Mouse (Mus musculus): ENCODE results near the gene Tmem245. TPM values are rescaled to one million over a fixed set of nuclear protein-coding genes. Genes with fewer than 3 reads are reported as not detected.

Tmem245 gene
- polyA plus RNA-seq, 1 experiment from 2014 or later = 2.8 TPM

DNA sequence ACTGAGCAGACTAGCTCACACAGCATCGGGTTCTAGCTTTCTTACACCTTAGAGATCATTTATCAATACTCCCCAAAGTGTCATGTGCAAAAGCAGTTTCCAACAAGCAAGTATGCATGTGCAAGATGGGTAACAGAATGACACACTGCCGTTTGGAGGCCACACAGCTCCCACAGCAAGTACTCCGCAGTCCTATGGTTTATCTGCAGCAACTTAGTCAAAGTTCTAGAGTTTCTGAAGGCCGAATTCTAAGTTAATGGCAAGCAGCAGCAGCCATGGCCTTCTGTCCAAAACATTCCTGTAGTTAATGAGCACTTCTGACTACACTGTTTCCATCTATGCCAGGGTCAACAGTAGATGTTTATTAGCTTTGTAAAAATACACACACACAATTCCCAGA lies 20.3 kb downstream of the Tmem245 start:
- 71% methylated on average over 4 of the region's 4 CpGs for WGBS (ENCODE audit: insufficient replicate concordance)
- DNase-seq = no peak
- peaks cover 4% of the 10 kb centered on the region; the same call in 1 of the 2 replicates for H3K4me1 ChIP-seq (replicated peaks)

DNA sequence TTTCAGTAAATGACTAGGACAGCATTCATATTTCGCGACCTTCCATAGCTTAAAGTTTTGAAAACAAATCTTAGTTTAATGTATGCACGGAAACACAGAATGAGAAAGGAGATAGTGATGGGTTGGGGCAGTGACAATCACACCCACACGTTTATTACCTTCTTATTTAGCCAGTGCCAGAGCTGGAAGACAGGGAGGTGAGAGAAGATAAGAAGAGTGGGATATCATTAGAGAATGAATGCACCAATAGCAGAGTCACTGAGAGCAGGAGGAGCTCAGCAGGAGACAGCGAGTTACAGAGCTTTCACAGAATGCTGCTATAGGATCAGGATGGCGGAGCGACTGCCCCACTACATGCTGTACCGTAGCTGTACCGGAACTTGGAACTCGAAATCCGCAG lies 25.0 kb downstream of the Tmem245 start:
- H3K9ac ChIP-seq = no peak overlapping the region
- WGBS (ENCODE audit: insufficient replicate concordance) = 73% methylated on average over 11 of the region's 11 CpGs
- no peak overlapping the region for H3K4me2 ChIP-seq
- peak; percentile 62 for ATAC-seq (ENCODE audit: low read depth)
- H3K9me3 ChIP-seq (replicated peaks) = no peaks in the 10 kb centered on the region
- peaks cover 4% of the 10 kb centered on the region; the same call in 1 of the 2 replicates for H3K4me1 ChIP-seq (replicated peaks)
- H3K27me3 ChIP-seq = no peaks in the 10 kb centered on the region
- DNase-seq = no peak
- peaks cover 49% of the 10 kb centered on the region for H3K36me3 ChIP-seq
- no peak overlapping the region for H3K4me3 ChIP-seq (replicated peaks)
- no peak overlapping the region for H3K27ac ChIP-seq

More for the DNA sequence above, 20.3 kb downstream of the Tmem245 start:
- Histone ChIP-seq H3K36me3 (peaks cover 55% of the 10 kb centered on the region), H3K27me3 (no peaks in the 10 kb centered on the region), H3K4me2 (no peak overlapping the region), H3K9ac (no peak overlapping the region), H3K4me3 (replicated peaks) (no peak overlapping the region), H3K9me3 (replicated peaks) (no peaks in the 10 kb centered on the region), H3K27ac (no peak overlapping the region)
- no peak for ATAC-seq (ENCODE audit: low read depth)

DNA sequence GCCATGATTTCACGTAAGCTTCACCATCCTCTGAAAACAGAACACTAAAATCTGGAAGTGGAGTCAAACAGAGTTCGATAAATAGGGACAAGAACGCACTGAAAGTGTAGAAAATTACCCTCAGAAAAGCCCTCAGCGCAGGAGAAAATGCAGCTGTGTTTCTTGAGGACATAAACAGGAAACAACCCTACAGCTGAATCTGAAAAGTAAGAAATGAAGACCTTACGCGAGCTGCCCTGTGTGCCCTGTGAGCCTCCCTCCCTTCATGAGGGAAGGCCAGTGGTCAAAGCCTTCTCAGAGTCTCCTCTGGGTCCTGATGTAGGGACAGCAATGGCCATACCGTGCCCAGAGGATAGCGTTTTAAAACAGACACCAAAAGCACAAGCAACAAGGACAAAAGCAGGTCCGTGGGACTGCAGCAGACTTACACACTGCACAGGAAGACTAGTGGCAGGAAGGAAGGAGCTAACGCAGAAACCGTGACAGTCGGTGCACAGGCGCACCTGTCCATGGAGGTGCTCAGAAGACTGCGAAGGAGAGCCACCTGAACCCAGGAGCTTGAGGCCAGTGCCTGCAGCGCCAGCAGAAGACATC lies 31.4 kb downstream of the Tmem245 start:
- no peaks in the 10 kb centered on the region for H3K9me3 ChIP-seq (replicated peaks)
- DNase-seq = no peak
- WGBS (ENCODE audit: insufficient replicate concordance) = 82% methylated on average over 15 of the region's 15 CpGs
- no peak overlapping the region for H3K27ac ChIP-seq
- no peaks in the 10 kb centered on the region for H3K4me1 ChIP-seq (replicated peaks)
- no peak overlapping the region for H3K4me3 ChIP-seq (replicated peaks)
- no peaks in the 10 kb centered on the region for H3K27me3 ChIP-seq
- H3K9ac ChIP-seq = no peak overlapping the region
- H3K4me2 ChIP-seq = no peak overlapping the region
- no peak for ATAC-seq (ENCODE audit: low read depth)
- peaks cover 51% of the 10 kb centered on the region for H3K36me3 ChIP-seq

DNA sequence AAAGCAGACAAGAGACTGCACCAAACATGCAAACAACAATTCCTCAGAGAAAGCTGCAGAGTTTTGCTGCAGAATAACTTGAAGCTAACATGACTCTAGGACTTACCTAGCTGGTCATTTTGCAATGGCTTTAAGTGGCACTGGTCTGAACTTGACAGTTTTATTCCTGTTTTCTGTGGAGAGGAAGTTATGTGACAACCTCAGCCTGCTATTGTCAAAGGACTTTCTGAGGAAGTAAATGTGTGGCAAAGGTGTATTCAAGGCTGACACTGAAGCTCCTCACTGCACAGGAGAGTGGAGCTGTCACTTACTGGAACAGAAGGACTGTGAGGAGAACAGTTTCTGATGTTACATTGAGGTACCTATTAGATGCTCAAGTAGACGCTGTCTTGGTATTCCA lies 32.5 kb downstream of the Tmem245 start:
- Histone ChIP-seq H3K4me2 (no peak overlapping the region), H3K4me1 (replicated peaks) (no peaks in the 10 kb centered on the region), H3K36me3 (peaks cover 62% of the 10 kb centered on the region), H3K27ac (no peak overlapping the region), H3K4me3 (replicated peaks) (no peak overlapping the region), H3K27me3 (no peaks in the 10 kb centered on the region), H3K9ac (no peak overlapping the region), H3K9me3 (replicated peaks) (no peaks in the 10 kb centered on the region)
- 65% methylated on average over 1 of the region's 1 CpGs for WGBS (ENCODE audit: insufficient replicate concordance)
- DNase-seq = no peak
- ATAC-seq (ENCODE audit: low read depth) = no peak

DNA sequence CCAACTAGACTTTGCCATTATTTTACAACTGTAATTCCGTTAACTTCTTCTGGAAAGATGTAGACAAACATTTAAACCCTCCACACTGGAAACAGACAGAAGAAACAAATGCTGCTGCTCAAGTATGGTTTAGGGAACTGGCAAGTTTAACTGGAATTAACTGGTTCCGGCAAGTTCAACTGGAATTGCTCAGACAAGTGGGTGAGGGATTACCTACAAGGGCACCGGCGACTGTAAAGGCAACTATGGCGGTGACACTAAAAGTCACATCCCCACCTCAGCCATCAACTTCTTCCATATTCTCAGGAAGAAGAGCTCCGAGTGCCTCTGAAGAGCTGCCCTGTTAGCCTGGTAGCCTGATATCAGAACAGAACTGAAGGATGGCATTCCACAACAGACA lies 32.9 kb downstream of the Tmem245 start:
- Histone ChIP-seq H3K27me3 (no peaks in the 10 kb centered on the region), H3K36me3 (peaks cover 62% of the 10 kb centered on the region), H3K9ac (no peak overlapping the region), H3K4me3 (replicated peaks) (no peak overlapping the region), H3K4me2 (no peak overlapping the region), H3K27ac (no peak overlapping the region), H3K9me3 (replicated peaks) (no peaks in the 10 kb centered on the region), H3K4me1 (replicated peaks) (no peaks in the 10 kb centered on the region)
- DNase-seq (no peak), ATAC-seq (ENCODE audit: low read depth) (no peak)
- WGBS (ENCODE audit: insufficient replicate concordance) = 81% methylated on average over 6 of the region's 6 CpGs

DNA sequence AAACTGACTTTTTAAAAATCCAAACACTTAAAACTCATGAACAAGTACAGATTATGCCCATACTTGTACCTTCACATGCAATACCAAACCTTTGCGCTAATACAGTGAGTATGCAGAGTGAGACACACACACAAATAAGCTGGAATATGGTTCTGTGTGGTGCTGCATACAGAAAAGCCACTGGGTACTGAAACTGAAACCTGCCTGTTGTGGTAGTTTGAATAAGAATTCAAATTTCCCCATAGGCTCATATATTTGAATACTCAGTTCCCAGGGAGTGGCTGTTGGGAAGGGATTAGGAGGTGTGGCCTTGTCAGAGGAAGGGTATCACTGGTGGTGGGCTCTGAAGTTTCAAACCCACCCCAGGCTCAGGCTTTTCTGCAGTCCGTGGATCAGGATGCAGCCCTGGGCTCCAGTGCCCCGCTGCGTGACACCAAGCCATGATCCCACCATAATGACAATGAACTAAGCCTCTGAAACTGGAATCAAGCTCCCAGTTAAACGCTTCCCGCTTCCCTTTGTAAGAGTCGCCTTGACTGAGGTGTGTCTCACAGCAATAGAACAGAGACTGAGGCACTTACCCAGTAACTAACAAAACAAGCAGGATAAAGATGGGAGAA lies 34.7 kb downstream of the Tmem245 start:
- H3K4me2 ChIP-seq = no peak overlapping the region
- H3K9me3 ChIP-seq (replicated peaks) = no peaks in the 10 kb centered on the region
- no peaks in the 10 kb centered on the region for H3K27me3 ChIP-seq
- ATAC-seq (ENCODE audit: low read depth) (no peak), DNase-seq (no peak)
- WGBS (ENCODE audit: insufficient replicate concordance) = 83% methylated on average over 7 of the region's 7 CpGs
- H3K4me3 ChIP-seq (replicated peaks) = no peak overlapping the region
- H3K4me1 ChIP-seq (replicated peaks) = no peaks in the 10 kb centered on the region
- H3K36me3 ChIP-seq = peaks cover 60% of the 10 kb centered on the region
- H3K27ac ChIP-seq = no peak overlapping the region
- no peak overlapping the region for H3K9ac ChIP-seq

DNA sequence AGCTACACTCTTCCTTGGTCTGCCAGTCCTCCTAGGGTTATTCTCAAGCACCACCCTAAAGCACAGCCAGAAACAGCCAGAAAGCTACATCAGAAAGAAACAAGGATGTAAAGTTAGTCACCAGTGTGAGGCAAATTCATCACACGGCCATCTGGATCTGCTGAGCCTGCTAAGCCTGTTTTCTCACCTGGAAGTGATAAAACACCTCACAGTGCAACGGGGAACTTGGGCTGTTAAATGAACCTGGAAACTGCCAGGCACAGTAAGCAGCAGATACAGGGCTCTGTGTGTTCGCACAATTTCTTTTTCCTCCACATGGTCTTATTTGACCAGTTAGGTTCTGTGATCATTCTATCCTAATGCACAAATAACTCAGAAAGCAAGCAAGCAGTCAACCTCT lies 37.7 kb downstream of the Tmem245 start:
- Histone ChIP-seq H3K4me1 (replicated peaks) (0 out of 2 replicates have a peak, but pooled peaks cover 2% of the 10 kb centered on the region), H3K27ac (no peak overlapping the region), H3K4me2 (no peak overlapping the region), H3K9ac (no peak overlapping the region), H3K36me3 (peaks cover 56% of the 10 kb centered on the region), H3K4me3 (replicated peaks) (no peak overlapping the region), H3K9me3 (replicated peaks) (no peaks in the 10 kb centered on the region), H3K27me3 (no peaks in the 10 kb centered on the region)
- WGBS (ENCODE audit: insufficient replicate concordance) = 73% methylated on average over 3 of the region's 3 CpGs
- DNase-seq (no peak), ATAC-seq (ENCODE audit: low read depth) (no peak)

DNA sequence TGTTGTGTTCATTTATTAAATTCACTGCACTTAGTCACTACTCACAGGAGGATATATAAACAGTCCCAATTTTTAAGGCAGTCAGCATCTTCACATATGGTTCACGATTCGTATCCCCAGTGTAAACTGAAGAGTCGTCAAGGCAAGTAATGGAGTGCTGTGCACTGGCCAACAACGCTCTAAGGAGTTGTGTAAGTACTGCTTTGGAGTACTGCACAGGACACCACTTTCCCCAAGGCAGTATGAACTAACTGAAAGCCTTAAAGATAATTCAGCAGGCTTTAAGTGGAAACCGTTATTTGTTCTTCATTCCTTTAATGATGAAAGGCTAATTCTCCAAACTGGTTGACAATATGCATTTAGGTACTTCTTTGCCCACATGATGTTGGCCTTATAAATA lies 39.6 kb downstream of the Tmem245 start:
- DNase-seq (no peak), ATAC-seq (ENCODE audit: low read depth) (no peak)
- Histone ChIP-seq H3K27me3 (no peaks in the 10 kb centered on the region), H3K27ac (no peak overlapping the region), H3K4me1 (replicated peaks) (0 out of 2 replicates have a peak, but pooled peaks cover 2% of the 10 kb centered on the region), H3K9me3 (replicated peaks) (no peaks in the 10 kb centered on the region), H3K36me3 (peaks cover 59% of the 10 kb centered on the region), H3K4me2 (no peak overlapping the region), H3K4me3 (replicated peaks) (no peak overlapping the region), H3K9ac (no peak overlapping the region)
- WGBS (ENCODE audit: insufficient replicate concordance) = 84% methylated on average over 5 of the region's 5 CpGs

DNA sequence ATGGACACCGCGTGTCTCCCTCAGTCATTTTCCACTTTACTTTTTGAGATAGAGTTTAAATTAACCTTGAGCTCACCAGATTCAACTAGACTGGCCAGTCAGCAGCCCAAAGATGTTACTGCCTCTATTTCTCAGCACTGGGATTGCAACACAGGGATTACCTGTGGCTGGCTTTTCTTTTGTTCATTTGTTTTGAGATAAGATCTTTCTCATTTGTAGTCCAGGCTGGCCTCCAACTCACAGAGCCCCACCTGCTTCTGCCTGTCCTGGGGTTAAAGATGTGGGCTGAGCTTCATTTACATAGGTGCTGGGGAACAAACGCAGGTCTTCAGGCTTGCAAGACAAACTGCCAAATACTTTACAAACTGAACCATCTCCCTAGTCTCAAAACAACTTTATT lies 40.3 kb downstream of the Tmem245 start:
- ATAC-seq (ENCODE audit: low read depth) (no peak), DNase-seq (no peak)
- 90% methylated on average over 3 of the region's 3 CpGs for WGBS (ENCODE audit: insufficient replicate concordance)
- H3K4me1 ChIP-seq (replicated peaks) = 0 out of 2 replicates have a peak, but pooled peaks cover 2% of the 10 kb centered on the region
- H3K4me3 ChIP-seq (replicated peaks) = no peak overlapping the region
- no peaks in the 10 kb centered on the region for H3K27me3 ChIP-seq
- peaks cover 62% of the 10 kb centered on the region for H3K36me3 ChIP-seq
- no peak overlapping the region for H3K9ac ChIP-seq
- no peak overlapping the region for H3K4me2 ChIP-seq
- H3K9me3 ChIP-seq (replicated peaks) = no peaks in the 10 kb centered on the region
- H3K27ac ChIP-seq = no peak overlapping the region

DNA sequence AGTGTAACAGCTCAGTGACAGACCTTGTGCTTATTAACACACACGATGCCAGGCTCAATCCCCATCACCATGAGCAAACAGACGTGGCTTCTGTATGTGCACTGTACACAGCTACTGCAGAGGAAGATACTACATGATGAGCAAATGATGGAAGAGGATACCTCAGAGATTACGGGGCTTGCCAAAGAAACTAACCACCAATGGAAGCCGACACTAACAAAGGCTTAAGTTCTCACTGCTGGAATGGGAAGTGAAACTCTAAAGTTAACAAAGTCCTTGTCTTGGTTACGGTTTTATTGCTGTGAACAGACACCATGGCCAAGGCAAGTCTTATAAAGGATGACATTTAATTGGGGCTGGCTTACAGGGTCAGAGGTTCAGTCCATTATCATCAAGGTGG lies 41.7 kb downstream of the Tmem245 start:
- Histone ChIP-seq H3K36me3 (peaks cover 58% of the 10 kb centered on the region), H3K27me3 (no peaks in the 10 kb centered on the region), H3K27ac (no peak overlapping the region), H3K4me2 (no peak overlapping the region), H3K4me1 (replicated peaks) (0 out of 2 replicates have a peak, but pooled peaks cover 2% of the 10 kb centered on the region), H3K9ac (no peak overlapping the region), H3K4me3 (replicated peaks) (no peak overlapping the region), H3K9me3 (replicated peaks) (no peaks in the 10 kb centered on the region)
- ATAC-seq (ENCODE audit: low read depth) = no peak
- WGBS (ENCODE audit: insufficient replicate concordance) = 81% methylated on average over 5 of the region's 5 CpGs
- DNase-seq = no peak

DNA sequence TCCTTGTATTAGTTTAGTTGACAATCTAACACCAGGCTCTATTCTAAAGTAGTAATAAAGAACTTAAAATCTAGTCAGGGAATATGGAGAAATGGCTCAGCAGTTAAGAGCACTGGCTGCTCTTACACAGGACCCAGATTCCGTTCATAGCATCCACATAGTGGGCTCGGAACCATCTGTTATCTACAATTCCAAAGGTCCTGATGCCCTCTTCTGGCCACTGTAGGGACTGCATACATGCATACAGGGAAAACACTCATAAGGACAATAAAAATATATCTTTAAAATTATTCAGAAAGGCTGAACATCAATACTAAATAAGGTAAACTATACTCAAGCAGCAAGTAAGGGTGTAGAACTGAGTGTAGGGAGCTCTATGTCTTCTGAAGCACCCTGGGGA lies 45.6 kb downstream of the Tmem245 start:
- H3K27ac ChIP-seq = no peak overlapping the region
- no peaks in the 10 kb centered on the region for H3K27me3 ChIP-seq
- 84% methylated on average over 2 of the region's 2 CpGs for WGBS (ENCODE audit: insufficient replicate concordance)
- H3K36me3 ChIP-seq = peaks cover 78% of the 10 kb centered on the region
- no peak overlapping the region for H3K9ac ChIP-seq
- 0 out of 2 replicates have a peak, but pooled peaks cover 2% of the 10 kb centered on the region for H3K4me1 ChIP-seq (replicated peaks)
- DNase-seq (no peak), ATAC-seq (ENCODE audit: low read depth) (no peak)
- H3K4me3 ChIP-seq (replicated peaks) = no peak overlapping the region
- H3K9me3 ChIP-seq (replicated peaks) = no peaks in the 10 kb centered on the region
- no peak overlapping the region for H3K4me2 ChIP-seq

DNA sequence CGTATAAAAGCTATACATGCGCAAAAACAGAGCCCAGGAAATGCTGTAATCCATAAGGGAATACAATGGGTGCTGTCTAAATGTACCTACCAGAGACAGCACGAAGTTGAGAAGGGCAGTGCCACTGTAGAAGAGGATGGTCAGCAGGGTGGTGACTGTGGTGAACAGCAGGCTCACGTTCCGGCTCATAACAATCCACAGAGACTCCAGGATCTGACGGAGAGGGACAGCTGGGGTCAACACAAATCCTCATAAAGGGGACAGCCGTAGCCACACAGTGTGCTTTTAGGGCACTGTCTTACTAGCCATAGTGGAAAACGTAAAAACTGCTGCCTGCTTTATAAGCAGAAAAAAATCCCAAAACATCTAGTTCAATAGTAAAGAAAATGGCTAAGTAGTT lies 48.0 kb downstream of the Tmem245 start:
- Histone ChIP-seq H3K4me1 (replicated peaks) (no peaks in the 10 kb centered on the region), H3K27me3 (no peaks in the 10 kb centered on the region), H3K9ac (no peak overlapping the region), H3K4me3 (replicated peaks) (no peak overlapping the region), H3K4me2 (no peak overlapping the region), H3K36me3 (peaks cover 78% of the 10 kb centered on the region), H3K27ac (no peak overlapping the region), H3K9me3 (replicated peaks) (no peaks in the 10 kb centered on the region)
- 86% methylated on average over 8 of the region's 8 CpGs for WGBS (ENCODE audit: insufficient replicate concordance)
- ATAC-seq (ENCODE audit: low read depth) = no peak
- no peak for DNase-seq
